Mouse (Mus musculus) liver, postnatal 0 days (tissue): Measurements from ENCODE around the gene Hbq1b. TPM values are rescaled to one million over a fixed set of nuclear protein-coding genes. Genes with fewer than 3 reads are reported as not detected.
"Not testable (repeated sequence)": the region's sequence is repeated elsewhere in the genome, so short reads cannot be mapped to it uniquely, and the experiment has no call there.

Source experiments
- ATAC-seq: fragments of 200-750 bp; cut with Nextera tagmentation; 2 replicates; pipeline ENCODE4 v1.8.0; 2017; ENCODE audit warnings: mild to moderate bottlenecking, moderate library complexity
- DNase-seq: peaks from one replicate; pipeline ENCODE4 v3.0.0-alpha.2; 2016
- H3K27ac ChIP-seq: fragments of 300-500 bp; sonication (generic); 2 replicates; pipeline ENCODE4 v1.5.1; 2014; ENCODE audit warnings: antibody characterized with exemption, moderate library complexity, mild to moderate bottlenecking, low read depth
- H3K27me3 ChIP-seq: fragments of 300-500 bp; sonication (generic); 2 replicates; pipeline ENCODE4 v1.6.1; 2014; ENCODE audit warnings: low read length, control low read depth, mixed read lengths; ENCODE audit not compliant: insufficient read depth
- H3K36me3 ChIP-seq: fragments of 300-500 bp; sonication (generic); replicated peaks from 2 replicates; pipeline ENCODE4 v1.6.1; 2014; ENCODE audit warnings: mild to moderate bottlenecking, control low read depth, low read length, moderate library complexity, mixed read lengths; ENCODE audit not compliant: insufficient read depth
- H3K4me1 ChIP-seq: fragments of 300-500 bp; sonication (generic); 2 replicates; pipeline ENCODE4 v1.6.1; 2014; ENCODE audit warnings: antibody characterized with exemption, mild to moderate bottlenecking, control low read depth; ENCODE audit not compliant: insufficient read depth
- H3K4me2 ChIP-seq: fragments of 300-500 bp; sonication (generic); 2 replicates; pipeline ENCODE4 v1.6.1; 2014; ENCODE audit warnings: low read depth, mild to moderate bottlenecking, low read length, moderate library complexity, mixed read lengths
- H3K4me3 ChIP-seq: fragments of 300-500 bp; sonication (generic); 2 replicates; pipeline ENCODE4 v1.5.1; 2014; ENCODE audit warnings: low read depth, low read length
- H3K9ac ChIP-seq: fragments of 300-500 bp; sonication (generic); replicated peaks from 2 replicates; pipeline ENCODE4 v1.6.1; 2014; ENCODE audit warnings: mild to moderate bottlenecking, moderate library complexity
- H3K9me3 ChIP-seq: fragments of 300-500 bp; sonication (generic); 2 replicates; pipeline ENCODE4 v1.6.1; 2016; ENCODE audit warnings: mild to moderate bottlenecking, control low read depth, low read length, mixed read lengths
- CTCF ChIP-seq: sonication (generic); IDR thresholded peaks from 2 replicates; pipeline ENCODE4 v1.5.1; 2016; ENCODE audit warnings: antibody characterized with exemption, low read depth
- EP300 ChIP-seq: IDR thresholded peaks from 2 replicates; pipeline ENCODE4 v1.6.1; 2016; ENCODE audit warnings: antibody characterized with exemption, low read depth, mild to moderate bottlenecking
- WGBS: fragments of 180-500 bp; shearing (Covaris S2); extraction: QIAGEN DNeasy Blood & Tissue Kit; methylation state at CpG from one replicate; pipeline ENCODE4 v1.1.7; 2014; ENCODE audit not compliant: insufficient replicate concordance; 5-methylcytosine and 5-hydroxymethylcytosine counted together
- polyA plus RNA-seq: library from polyadenylated mRNA; unstranded; fragments of >200 nt; fragmentation: Nextera tagmentation; extraction: Ambion mirVana; gene quantifications from 2 replicates; pipeline ENCODE4 v1.2.1, GENCODE M21; 2015

Hbq1b gene
- polyA plus RNA-seq, 1 experiment from 2014 or later = 70.9 TPM

- Histone ChIP-seq H3K4me1 (peaks cover 11% of the 10 kb centered on the region), H3K4me3 (no peak within 1 kb of the TSS), H3K4me2 (no peak within 1 kb of the TSS), H3K9ac (no peak within 1 kb of the TSS), H3K9me3 (no peaks in the 10 kb centered on the region), H3K27me3 (peaks cover 19% of the 10 kb centered on the region; the same call in 1 of the 2 replicates), H3K27ac (no peak within 1 kb of the TSS), H3K36me3 (no peaks in the 10 kb centered on the region)
- 72% methylated on average over 3 of the region's 3 CpGs for WGBS
- DNase-seq = no peak
- ATAC-seq = no peak
- no peak for TF ChIP-seq CTCF
- no peak for TF ChIP-seq EP300
Measured at GRCm38 (mm10) chr11:32276347-32276746, 10.4 kb upstream of the Hbq1b start, which contains the start of gene Hba-x. Gene Hba-x, plus strand, starts transcription at chr11:32276400.

GRCm38 (mm10) chr11:32277736-32278457, 8.9 kb upstream of the Hbq1b start:
- Histone ChIP-seq H3K4me3 (no peak overlapping the region), H3K27me3 (peaks cover 19% of the 10 kb centered on the region; the same call in 1 of the 2 replicates)

GRCm38 (mm10) chr11:32278458-32278957, 8.3 kb upstream of the Hbq1b start:
- no peak for TF ChIP-seq CTCF
- TF ChIP-seq EP300 = no peak
- H3K27me3 ChIP-seq = peaks cover 19% of the 10 kb centered on the region; the same call in 1 of the 2 replicates
- no peak overlapping the region for H3K9ac ChIP-seq
- peaks cover 18% of the 10 kb centered on the region for H3K4me1 ChIP-seq
- ATAC-seq (no peak), DNase-seq (no peak)
- no peak overlapping the region for H3K4me3 ChIP-seq
- H3K36me3 ChIP-seq = no peaks in the 10 kb centered on the region
- H3K4me2 ChIP-seq = no peak overlapping the region
- no peaks in the 10 kb centered on the region for H3K9me3 ChIP-seq
- 79% methylated on average over 12 of the region's 12 CpGs for WGBS
- H3K27ac ChIP-seq = no peak overlapping the region

More at GRCm38 (mm10) chr11:32277736-32278457, 8.9 kb upstream of the Hbq1b start:
- Histone ChIP-seq H3K9ac (no peak overlapping the region), H3K9me3 (no peaks in the 10 kb centered on the region), H3K36me3 (no peaks in the 10 kb centered on the region), H3K4me2 (no peak overlapping the region), H3K27ac (no peak overlapping the region), H3K4me1 (peaks cover 18% of the 10 kb centered on the region)
- 69% methylated on average over 21 of the region's 21 CpGs for WGBS
- no peak for DNase-seq
- TF ChIP-seq CTCF (no peak), EP300 (no peak)
- no peak for ATAC-seq

GRCm38 (mm10) chr11:32280646-32281045, 6.1 kb upstream of the Hbq1b start:
- Histone ChIP-seq H3K9ac (peak overlapping the region; percentile 62; the same call in 1 of the 2 replicates), H3K9me3 (no peaks in the 10 kb centered on the region), H3K36me3 (no peaks in the 10 kb centered on the region), H3K27me3 (peaks cover 19% of the 10 kb centered on the region; the same call in 1 of the 2 replicates), H3K27ac (peak overlapping the region; percentile 96), H3K4me1 (peaks cover 18% of the 10 kb centered on the region), H3K4me3 (no peak overlapping the region), H3K4me2 (peak overlapping the region; percentile 56)
- 52% methylated on average over 2 of the region's 2 CpGs for WGBS
- no peak for TF ChIP-seq EP300
- TF ChIP-seq CTCF = no peak
- DNase-seq = no peak
- ATAC-seq = no peak

- H3K27ac ChIP-seq = peak overlapping the region; percentile 96
Measured at GRCm38 (mm10) chr11:32281416-32282144, 5.2 kb upstream of the Hbq1b start.

GRCm38 (mm10) chr11:32283091-32283777, 3.5 kb upstream of the Hbq1b start, which contains the start of gene Hba-a1:
Gene Hba-a1, plus strand, starts transcription at chr11:32283511.
- H3K27ac ChIP-seq = peak within 1 kb of the TSS; percentile 96
- H3K9me3 ChIP-seq, H3K27me3 ChIP-seq, H3K36me3 ChIP-seq, DNase-seq: not testable (repeated sequence)
- H3K4me2 ChIP-seq = peak within 1 kb of the TSS; percentile 56
- H3K4me3 ChIP-seq = peak within 1 kb of the TSS; percentile 32; the same call in 1 of the 2 replicates
- peaks cover 18% of the 10 kb centered on the region for H3K4me1 ChIP-seq
- peak within 1 kb of the TSS; percentile 62 for H3K9ac ChIP-seq
- WGBS = 17% methylated on average over 1 of the region's 5 CpGs
- ATAC-seq = peak; percentile 76

More at GRCm38 (mm10) chr11:32281416-32282144, 5.2 kb upstream of the Hbq1b start:
- ATAC-seq (no peak), DNase-seq (no peak)
- Histone ChIP-seq H3K4me1 (peaks cover 18% of the 10 kb centered on the region), H3K4me3 (no peak overlapping the region), H3K9ac (peak overlapping the region; percentile 62), H3K27me3 (peaks cover 19% of the 10 kb centered on the region; the same call in 1 of the 2 replicates), H3K36me3 (no peaks in the 10 kb centered on the region), H3K9me3 (no peaks in the 10 kb centered on the region), H3K4me2 (peak overlapping the region; percentile 56)
- WGBS = 48% methylated on average over 1 of the region's 1 CpGs
- 0 out of 2 replicates have a peak, but pooled peaks have one; percentile 5 for TF ChIP-seq EP300
- TF ChIP-seq CTCF = no peak

GRCm38 (mm10) chr11:32284582-32284981, 2.2 kb upstream of the Hbq1b start:
- not testable (repeated sequence) for H3K9me3 ChIP-seq, H3K36me3 ChIP-seq, H3K27me3 ChIP-seq, DNase-seq
- H3K27ac ChIP-seq = peak overlapping the region; percentile 85
- H3K4me1 ChIP-seq = peaks cover 18% of the 10 kb centered on the region
- peak overlapping the region; percentile 32 for H3K4me3 ChIP-seq
- 37% methylated on average over 2 of the region's 2 CpGs for WGBS
- H3K9ac ChIP-seq = peak overlapping the region; percentile 58
- peak overlapping the region; percentile 23; the same call in 1 of the 2 replicates for H3K4me2 ChIP-seq
- 0 out of 2 replicates have a peak, but pooled peaks have one; percentile 2 for ATAC-seq
